Mouse (Mus musculus): ENCODE measurements at regions not wholly inside any gene's neighbourhood (a gene's known extent, or its start where the extent isn't known, plus 50 kb on each side); places are given as distances from the start of the nearest gene placed in this dataset.

DNA sequence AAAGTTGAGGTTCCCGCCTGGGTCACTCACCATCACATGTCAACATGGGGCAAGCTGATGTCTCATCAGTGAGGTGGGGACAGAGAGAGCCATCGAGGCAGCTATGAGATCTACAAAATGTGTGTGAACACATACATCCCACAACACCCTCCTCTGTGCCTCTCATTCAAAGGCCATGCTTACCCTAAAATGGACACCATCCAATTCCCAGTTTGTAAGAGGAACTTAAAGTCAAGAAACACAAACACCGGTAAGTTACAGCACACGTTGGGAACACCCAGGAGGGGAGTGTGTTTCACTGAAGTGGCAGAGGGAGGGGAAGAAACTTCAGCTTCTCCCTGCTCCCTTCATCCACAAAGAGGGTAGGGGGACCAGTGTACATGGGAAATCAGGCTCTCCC, 121.4 kb upstream of the Klf14 start:
- TF ChIP-seq EP300 (IDR thresholded peaks at IDR 0.05; ENCODE audit: low read depth) (no peak), CTCF (IDR thresholded peaks at IDR 0.05; ENCODE audit: low read depth) (no peak)
- H3K4me2 ChIP-seq (ENCODE audit: low read depth): no peak overlapping the region
- ATAC-seq (ENCODE audit: insufficient read depth): no peak
- DNase-seq (ENCODE audit: low read depth in 3 of 3, low spot score in 3 of 3): no peak
- no peak overlapping the region for H3K27ac ChIP-seq
- H3K9me3 ChIP-seq (ENCODE audit: control insufficient read depth, low read length): no peaks in the 10 kb centered on the region
- no peaks in the 10 kb centered on the region for H3K36me3 ChIP-seq (replicated peaks; ENCODE audit: control insufficient read depth, insufficient read depth, low read depth)
- 68% methylated on average over 4 of the region's 4 CpGs for WGBS (ENCODE audit: insufficient replicate concordance)
- H3K4me3 ChIP-seq (ENCODE audit: insufficient read depth in 1 of 2, low read depth in 2 of 2, low read length in 2 of 2): no peak overlapping the region
- no peak overlapping the region for H3K9ac ChIP-seq (replicated peaks)
- no peaks in the 10 kb centered on the region for H3K27me3 ChIP-seq (ENCODE audit: control insufficient read depth, insufficient read depth, low read length)
- H3K4me1 ChIP-seq (replicated peaks; ENCODE audit: control insufficient read depth in 2 of 2, insufficient read depth in 2 of 2, low read length in 1 of 2): peaks cover 0 to 25% of the 10 kb centered on the region in 2 experiments; a peak in 2 of 4 replicates

DNA sequence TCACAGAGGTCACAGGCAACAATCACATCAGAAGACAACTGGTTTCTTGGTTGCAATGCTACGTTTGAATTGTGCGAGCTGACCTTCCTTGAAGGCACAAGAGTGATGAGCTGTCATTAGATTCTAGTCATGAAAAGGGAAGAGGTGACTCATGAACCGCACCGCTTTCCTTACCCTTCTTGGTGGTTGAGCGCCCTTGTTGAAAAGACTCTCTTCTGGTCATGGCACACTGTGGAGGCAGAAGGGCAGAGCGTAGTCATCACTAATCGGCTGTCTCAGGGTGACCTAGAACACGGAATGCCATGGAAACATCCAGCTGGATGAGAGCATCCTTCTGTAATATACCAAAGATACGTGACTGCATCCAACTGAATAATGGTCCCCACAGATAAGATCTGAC, 121.8 kb upstream of the Klf14 start:
- no peak for DNase-seq (ENCODE audit: low read depth in 3 of 3, low spot score in 3 of 3)
- WGBS (ENCODE audit: insufficient replicate concordance): 73% methylated on average over 9 of the region's 9 CpGs
- Histone ChIP-seq H3K9me3 (ENCODE audit: control insufficient read depth, low read length) (no peaks in the 10 kb centered on the region), H3K27ac (no peak overlapping the region), H3K36me3 (replicated peaks; ENCODE audit: control insufficient read depth, insufficient read depth, low read depth) (no peaks in the 10 kb centered on the region), H3K4me2 (ENCODE audit: low read depth) (no peak overlapping the region), H3K9ac (replicated peaks) (no peak overlapping the region), H3K27me3 (ENCODE audit: control insufficient read depth, insufficient read depth, low read length) (no peaks in the 10 kb centered on the region), H3K4me3 (ENCODE audit: insufficient read depth in 1 of 2, low read depth in 2 of 2, low read length in 2 of 2) (no peak overlapping the region), H3K4me1 (replicated peaks; ENCODE audit: control insufficient read depth in 2 of 2, insufficient read depth in 2 of 2, low read length in 1 of 2) (peaks cover 3 to 27% of the 10 kb centered on the region in 2 experiments; a peak in 3 of 4 replicates)
- TF ChIP-seq CTCF (IDR thresholded peaks at IDR 0.05; ENCODE audit: low read depth): no peak
- no peak for TF ChIP-seq EP300 (IDR thresholded peaks at IDR 0.05; ENCODE audit: low read depth)
- no peak for ATAC-seq (ENCODE audit: insufficient read depth)

DNA sequence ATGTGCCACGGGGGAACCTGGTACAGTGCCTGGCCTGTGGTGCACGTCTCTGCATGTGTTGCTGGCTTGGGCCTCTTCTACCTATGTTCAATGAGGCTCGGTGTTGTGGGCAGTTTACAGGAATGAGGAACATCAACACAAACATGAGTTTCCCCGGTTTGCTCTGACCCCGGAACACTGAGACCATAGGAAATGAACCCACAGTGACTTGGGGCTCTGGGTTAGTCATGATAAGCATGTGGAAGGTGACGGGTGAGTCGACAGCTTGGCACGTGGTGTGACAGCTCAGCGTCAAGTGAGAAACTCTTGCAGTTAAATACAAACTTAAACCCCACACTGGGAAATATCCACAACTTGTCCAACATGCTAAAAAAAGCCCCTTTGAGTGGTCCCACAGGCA, 122.4 kb upstream of the Klf14 start:
- H3K27ac ChIP-seq: no peak overlapping the region
- ATAC-seq (ENCODE audit: insufficient read depth) (no peak), DNase-seq (ENCODE audit: low read depth in 3 of 3, low spot score in 3 of 3) (no peak)
- H3K9me3 ChIP-seq (ENCODE audit: control insufficient read depth, low read length): no peaks in the 10 kb centered on the region
- no peak overlapping the region for H3K4me3 ChIP-seq (ENCODE audit: insufficient read depth in 1 of 2, low read depth in 2 of 2, low read length in 2 of 2)
- H3K9ac ChIP-seq (replicated peaks): no peak overlapping the region
- H3K36me3 ChIP-seq (replicated peaks; ENCODE audit: control insufficient read depth, insufficient read depth, low read depth): no peaks in the 10 kb centered on the region
- no peaks in the 10 kb centered on the region for H3K27me3 ChIP-seq (ENCODE audit: control insufficient read depth, insufficient read depth, low read length)
- WGBS (ENCODE audit: insufficient replicate concordance): 29% methylated on average over 9 of the region's 9 CpGs
- no peak overlapping the region for H3K4me2 ChIP-seq (ENCODE audit: low read depth)
- H3K4me1 ChIP-seq (replicated peaks; ENCODE audit: control insufficient read depth in 2 of 2, insufficient read depth in 2 of 2, low read length in 1 of 2): peaks cover 3 to 32% of the 10 kb centered on the region in 2 experiments; a peak in 3 of 4 replicates
- no peak for TF ChIP-seq CTCF (IDR thresholded peaks at IDR 0.05; ENCODE audit: low read depth)
- no peak for TF ChIP-seq EP300 (IDR thresholded peaks at IDR 0.05; ENCODE audit: low read depth)

GRCm38 (mm10) chr6:31081988-31082387, 123.1 kb upstream of the Klf14 start:
- no peak for DNase-seq (ENCODE audit: low read depth in 3 of 3, low spot score in 3 of 3)
- H3K27me3 ChIP-seq (ENCODE audit: control insufficient read depth, insufficient read depth, low read length): no peaks in the 10 kb centered on the region
- H3K9me3 ChIP-seq (ENCODE audit: control insufficient read depth, low read length): no peaks in the 10 kb centered on the region
- H3K4me3 ChIP-seq (ENCODE audit: insufficient read depth in 1 of 2, low read depth in 2 of 2, low read length in 2 of 2): no peak overlapping the region
- ATAC-seq (ENCODE audit: insufficient read depth): no peak
- TF ChIP-seq EP300 (IDR thresholded peaks at IDR 0.05; ENCODE audit: low read depth): no peak
- TF ChIP-seq CTCF (IDR thresholded peaks at IDR 0.05; ENCODE audit: low read depth): no peak
- H3K4me2 ChIP-seq (ENCODE audit: low read depth): no peak overlapping the region
- H3K27ac ChIP-seq: no peak overlapping the region
- no peak overlapping the region for H3K9ac ChIP-seq (replicated peaks)
- no peaks in the 10 kb centered on the region for H3K36me3 ChIP-seq (replicated peaks; ENCODE audit: control insufficient read depth, insufficient read depth, low read depth)
- peaks cover 3 to 33% of the 10 kb centered on the region in 2 experiments; a peak in 3 of 4 replicates for H3K4me1 ChIP-seq (replicated peaks; ENCODE audit: control insufficient read depth in 2 of 2, insufficient read depth in 2 of 2, low read length in 1 of 2)
- 71% methylated on average over 7 of the region's 7 CpGs for WGBS (ENCODE audit: insufficient replicate concordance)

DNA sequence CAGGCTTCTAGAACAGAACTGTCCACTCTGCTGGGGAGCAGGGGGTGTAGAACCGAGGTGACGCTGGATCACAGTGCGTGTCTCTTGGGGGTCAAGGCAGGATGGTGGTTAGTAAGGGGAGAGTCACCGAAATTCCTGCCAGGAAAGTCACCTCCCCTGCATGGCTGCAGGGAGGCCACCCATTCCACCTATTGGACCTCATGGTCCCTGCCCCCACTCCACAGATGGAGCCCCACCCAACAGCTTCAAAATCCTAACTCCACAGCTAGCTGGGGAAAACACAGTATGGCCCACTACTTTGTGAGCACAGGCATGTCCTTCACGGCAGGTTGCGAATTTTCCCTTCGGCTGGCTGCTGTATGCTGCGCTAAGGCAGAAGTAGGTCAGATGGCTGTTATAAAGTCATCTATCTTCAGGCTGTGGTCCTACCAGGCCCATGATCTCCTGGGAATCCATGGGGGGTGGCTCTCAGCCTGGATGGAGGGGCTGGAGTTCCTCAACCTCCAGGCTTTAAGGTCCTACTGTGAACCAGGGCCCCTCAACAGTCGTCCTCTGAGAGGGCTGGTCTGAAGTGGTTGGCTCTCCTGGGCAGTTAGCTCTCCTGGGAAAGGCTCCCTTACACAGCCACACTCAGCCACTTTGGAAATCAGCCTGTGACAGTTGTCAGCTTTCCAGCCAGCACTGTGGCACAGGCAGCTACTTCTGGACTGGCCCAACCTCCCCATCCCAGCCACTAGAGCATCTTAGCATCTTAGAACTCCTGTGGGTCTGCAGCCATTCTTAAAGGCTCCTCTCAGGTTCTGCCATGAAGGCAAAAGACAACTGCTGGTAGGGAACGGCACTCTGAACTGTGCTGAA, 124.0 kb upstream of the Klf14 start:
- Histone ChIP-seq H3K9me3 (ENCODE audit: control insufficient read depth, low read length) (no peaks in the 10 kb centered on the region), H3K27ac (no peak overlapping the region), H3K4me2 (ENCODE audit: low read depth) (no peak overlapping the region), H3K27me3 (ENCODE audit: control insufficient read depth, insufficient read depth, low read length) (no peaks in the 10 kb centered on the region), H3K36me3 (replicated peaks; ENCODE audit: control insufficient read depth, insufficient read depth, low read depth) (no peaks in the 10 kb centered on the region), H3K4me3 (ENCODE audit: insufficient read depth in 1 of 2, low read depth in 2 of 2, low read length in 2 of 2) (no peak overlapping the region), H3K9ac (replicated peaks) (no peak overlapping the region), H3K4me1 (replicated peaks; ENCODE audit: control insufficient read depth in 2 of 2, insufficient read depth in 2 of 2, low read length in 1 of 2) (peaks cover 3 to 29% of the 10 kb centered on the region in 2 experiments; a peak in 3 of 4 replicates)
- DNase-seq (ENCODE audit: low read depth in 3 of 3, low spot score in 3 of 3): no peak
- no peak for ATAC-seq (ENCODE audit: insufficient read depth)
- no peak for TF ChIP-seq CTCF (IDR thresholded peaks at IDR 0.05; ENCODE audit: low read depth)
- no peak for TF ChIP-seq EP300 (IDR thresholded peaks at IDR 0.05; ENCODE audit: low read depth)
- WGBS (ENCODE audit: insufficient replicate concordance): 80% methylated on average over 10 of the region's 10 CpGs

All from liver, embryonic 14.5 days (tissue).